Mouse (Mus musculus): ENCODE measurements around the gene Scrn1. TPM values are rescaled to one million over a fixed set of nuclear protein-coding genes. Genes with fewer than 3 reads are reported as not detected.

Gene Scrn1
- total RNA-seq, 2 experiments from 2014 or later, result 148 TPM

DNA sequence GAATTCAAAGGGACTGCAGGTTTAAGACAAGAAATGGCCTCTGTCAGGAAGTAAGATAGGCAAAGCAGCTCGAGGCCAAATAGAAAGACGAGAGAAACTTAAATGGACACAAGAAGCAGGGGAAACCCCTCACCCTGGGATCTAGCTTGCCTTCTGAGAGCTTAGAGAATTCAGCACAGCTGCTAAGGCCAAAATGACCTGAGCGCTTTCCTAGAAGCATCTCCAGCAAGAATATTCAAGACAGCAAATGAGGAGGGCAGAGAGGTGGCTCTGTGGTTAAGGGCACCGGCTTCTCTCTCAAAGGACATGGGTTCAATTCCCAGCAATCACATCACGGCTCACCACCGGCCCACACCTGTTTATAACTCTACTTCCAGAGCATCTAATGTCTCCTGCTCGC lies 29.2 kb downstream of the Scrn1 start:
- DNase-seq (ENCODE audit: low spot score in 2 of 2), result no peak

- no peak for DNase-seq (ENCODE audit: low spot score in 2 of 2)
These were observed 30.8 kb downstream of the Scrn1 start for GRCm38 (mm10) chr6:54535485-54535884.

DNA sequence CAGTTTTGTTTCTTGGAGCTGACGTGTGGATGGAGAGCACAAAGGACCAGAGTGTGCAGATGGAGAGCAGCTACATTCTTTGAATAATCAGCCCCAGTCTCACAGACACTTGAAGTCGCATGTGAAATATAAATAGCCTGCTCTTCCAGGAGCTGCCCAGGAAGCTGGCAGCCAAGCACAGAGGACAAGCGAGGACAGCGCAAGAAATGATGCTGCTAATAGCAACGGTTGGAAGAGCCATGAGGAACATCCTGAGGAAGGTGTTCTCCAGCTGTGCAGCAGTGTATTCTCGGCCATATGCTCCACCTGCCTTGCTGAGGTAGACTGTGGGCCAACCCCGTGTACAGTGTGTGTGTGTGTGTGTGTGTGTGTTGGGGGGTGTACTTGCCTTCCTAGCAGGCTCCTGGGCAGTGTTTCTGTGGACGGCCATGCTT lies 35.2 kb downstream of the Scrn1 start:
- peak; percentile 38 to 51 for DNase-seq (ENCODE audit: low spot score in 2 of 2)

DNA sequence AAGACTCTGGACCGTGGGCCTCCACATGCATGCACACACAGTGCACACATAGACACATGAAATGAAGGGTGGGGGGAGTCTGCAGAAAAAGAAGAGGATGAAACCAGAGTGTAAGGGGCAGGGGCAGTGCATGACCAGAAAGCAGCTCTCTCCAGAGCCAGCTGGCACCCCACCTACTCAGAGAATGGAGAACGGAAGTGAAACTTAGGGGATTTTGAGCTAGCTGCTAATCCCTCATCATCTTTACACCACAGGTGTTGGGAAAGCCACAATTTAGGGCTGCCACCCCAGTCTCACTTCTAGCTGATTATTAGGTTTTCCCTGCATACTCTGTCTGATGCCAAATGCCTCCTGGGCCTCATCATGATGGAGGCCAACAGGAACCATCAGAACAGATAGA lies 36.1 kb downstream of the Scrn1 start:
- DNase-seq (ENCODE audit: low spot score in 2 of 2), result no peak

- DNase-seq (ENCODE audit: low spot score in 2 of 2), result no peak
These were observed 37.6 kb downstream of the Scrn1 start for GRCm38 (mm10) chr6:54528666-54529065.

- DNase-seq (ENCODE audit: low spot score in 2 of 2), result peak in 1 of 2 experiments; percentile 44
These were observed 47.5 kb downstream of the Scrn1 start for GRCm38 (mm10) chr6:54518758-54519157.

- no peak for DNase-seq (ENCODE audit: low spot score in 2 of 2)
These were observed 49.7 kb downstream of the Scrn1 start for GRCm38 (mm10) chr6:54516512-54517134.

- DNase-seq (ENCODE audit: low spot score in 2 of 2), result no peak
These were observed 54.0 kb downstream of the Scrn1 start for GRCm38 (mm10) chr6:54512256-54512655.

- no peak for DNase-seq (ENCODE audit: low spot score in 2 of 2)
These were observed 57.0 kb downstream of the Scrn1 start for GRCm38 (mm10) chr6:54509264-54509663.

DNA sequence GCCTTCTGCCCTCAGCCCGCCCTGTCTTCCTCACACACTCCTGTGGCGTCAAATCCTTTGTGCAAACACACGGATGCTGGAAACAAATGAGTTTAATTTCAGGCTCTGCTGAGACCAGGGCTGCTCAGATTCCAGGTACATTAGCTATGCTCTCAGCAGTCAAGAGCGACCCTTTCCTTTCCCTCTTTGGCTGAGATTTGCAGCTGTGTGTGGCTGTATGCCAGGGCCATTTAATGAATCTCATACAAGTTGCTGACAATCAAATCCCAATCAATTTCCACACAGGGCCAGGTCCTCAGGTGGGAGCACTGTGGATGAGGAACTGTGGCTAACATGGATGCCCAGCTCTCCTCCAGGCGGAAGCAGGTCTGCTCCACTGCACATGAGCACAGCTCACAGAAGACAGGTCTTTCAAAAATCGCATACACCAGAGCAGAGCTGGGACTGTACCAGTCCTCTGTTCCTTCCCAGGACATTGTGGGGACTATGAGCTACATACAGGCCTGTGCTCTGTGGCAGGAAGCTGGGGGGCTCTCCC lies 58.0 kb downstream of the Scrn1 start:
- no peak for DNase-seq (ENCODE audit: low spot score in 2 of 2)

GRCm38 (mm10) chr6:54507808-54508207 lies 58.5 kb downstream of the Scrn1 start:
- DNase-seq (ENCODE audit: low spot score in 2 of 2), result no peak

DNA sequence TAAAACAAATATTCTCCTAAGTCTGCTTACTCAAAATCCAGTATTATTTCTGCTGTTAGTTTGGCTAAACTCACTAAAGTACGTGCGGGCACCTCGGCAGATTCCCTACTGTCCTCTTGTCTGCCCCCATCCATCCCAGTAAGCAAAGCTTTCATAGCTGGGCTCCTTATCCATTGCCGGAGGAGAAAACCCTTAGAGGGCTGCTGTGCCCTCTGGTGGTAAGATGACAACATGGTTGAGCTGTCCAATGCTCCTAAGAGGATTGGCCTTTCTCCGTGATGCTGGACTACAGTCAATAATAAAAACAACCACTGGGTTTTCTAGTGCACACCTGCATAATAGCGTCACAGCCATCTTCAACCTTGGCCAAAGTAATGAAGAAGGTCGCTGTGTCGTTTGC lies 59.3 kb downstream of the Scrn1 start:
- DNase-seq (ENCODE audit: low spot score in 2 of 2), result peak; percentile 56 to 63

- DNase-seq (ENCODE audit: low spot score in 2 of 2), result no peak
These were observed 60.0 kb downstream of the Scrn1 start for GRCm38 (mm10) chr6:54506318-54506717.

DNA sequence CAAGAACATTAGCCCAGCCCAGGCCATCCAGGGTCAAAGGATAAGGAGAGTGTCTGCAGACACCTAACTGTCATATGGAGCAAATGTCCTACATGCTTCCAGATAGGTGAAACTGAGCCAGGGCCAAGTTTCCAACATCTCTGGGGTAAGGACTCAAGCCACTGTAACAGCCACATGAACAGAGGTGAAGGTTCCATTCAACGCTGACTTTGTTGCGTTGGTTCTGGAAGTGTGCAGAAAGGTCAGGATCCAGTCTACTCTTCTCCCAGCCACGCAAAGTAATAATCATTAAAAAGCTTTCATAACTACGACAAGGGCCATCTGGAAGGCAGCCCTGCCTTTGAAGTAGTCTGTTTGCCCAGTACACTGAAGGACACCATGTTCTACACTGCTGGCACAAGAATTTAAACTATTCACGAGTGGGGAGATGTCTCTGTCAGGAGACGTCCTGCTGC lies 63.6 kb downstream of the Scrn1 start:
- DNase-seq (ENCODE audit: low spot score in 2 of 2), result no peak

DNA sequence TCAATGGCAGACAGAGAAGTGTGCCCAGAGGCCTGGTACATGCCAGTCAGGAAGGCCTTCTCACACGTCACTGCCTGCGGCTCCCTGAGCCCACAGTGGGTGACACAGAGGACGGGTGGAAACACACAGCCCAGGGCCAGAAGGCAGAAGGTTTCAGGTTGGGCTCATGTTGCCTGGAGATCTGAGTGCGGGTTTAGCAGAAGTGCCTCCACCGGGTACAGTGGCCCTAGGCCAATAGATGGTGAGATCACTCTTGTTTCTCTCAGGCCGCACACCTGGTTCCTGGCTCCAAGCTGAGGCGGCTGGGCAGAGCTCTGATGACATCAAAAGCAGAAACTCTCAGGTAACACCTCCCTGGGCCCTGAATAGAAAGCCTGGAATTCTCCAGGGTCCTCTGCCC lies 70.1 kb downstream of the Scrn1 start:
- DNase-seq (ENCODE audit: low spot score in 2 of 2), result no peak

DNA sequence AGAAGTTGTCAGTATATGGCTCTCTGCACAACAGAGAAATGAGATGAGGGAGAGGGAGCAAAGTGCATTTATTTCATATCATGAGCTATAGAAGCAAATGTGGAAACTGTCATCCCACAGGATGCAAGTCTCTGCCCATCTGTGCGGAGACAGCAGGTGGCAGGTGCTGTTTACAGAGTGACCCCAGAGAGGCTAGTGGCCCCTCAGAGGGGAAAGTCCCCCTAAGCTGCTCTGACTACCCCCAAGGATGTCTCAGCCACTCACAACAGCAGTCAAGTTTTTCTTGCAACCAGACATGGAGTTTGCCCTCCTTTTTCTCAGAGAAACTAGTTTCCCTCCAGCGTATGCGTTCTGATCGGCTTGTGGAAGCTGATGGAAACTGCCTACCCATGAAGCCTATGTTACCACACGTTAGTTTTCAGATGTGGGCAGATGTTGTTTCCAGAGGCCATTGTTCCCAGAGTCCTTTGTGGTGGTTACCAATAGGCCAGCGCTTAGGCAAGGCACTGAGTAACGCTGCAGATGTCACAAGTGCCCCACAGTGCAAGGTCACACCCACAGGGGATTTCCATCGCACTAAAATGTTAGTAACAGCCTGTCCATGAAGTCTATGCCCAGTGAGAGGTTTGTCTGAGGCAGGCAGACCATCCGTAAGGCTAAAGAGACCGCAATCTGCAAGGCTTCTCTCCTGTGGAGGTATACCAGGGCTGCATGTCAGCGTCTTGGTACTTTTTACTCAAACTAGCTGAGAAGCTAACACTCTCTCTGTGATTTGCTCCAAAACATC lies 71.5 kb downstream of the Scrn1 start:
- no peak for DNase-seq (ENCODE audit: low spot score in 2 of 2)

DNA sequence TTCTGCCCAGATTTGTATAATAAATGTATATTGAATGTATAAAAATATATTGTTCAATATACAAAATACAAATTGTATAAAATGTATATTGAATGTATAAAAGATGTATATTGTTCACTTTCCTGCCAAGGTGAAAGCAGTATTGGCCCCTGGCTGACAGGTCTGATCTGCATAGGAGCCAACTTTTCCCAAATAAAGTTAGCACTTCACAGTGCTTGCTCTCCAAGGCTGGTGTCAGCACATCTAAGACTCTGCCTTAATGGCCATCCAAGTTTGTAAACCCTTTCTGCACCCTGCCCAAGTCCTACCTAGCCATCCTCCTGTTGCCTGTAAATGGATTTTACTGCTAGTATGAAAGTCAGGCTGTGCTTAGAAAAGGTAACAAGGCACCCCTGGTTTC lies 72.2 kb downstream of the Scrn1 start:
- DNase-seq (ENCODE audit: low spot score in 2 of 2), result no peak

DNA sequence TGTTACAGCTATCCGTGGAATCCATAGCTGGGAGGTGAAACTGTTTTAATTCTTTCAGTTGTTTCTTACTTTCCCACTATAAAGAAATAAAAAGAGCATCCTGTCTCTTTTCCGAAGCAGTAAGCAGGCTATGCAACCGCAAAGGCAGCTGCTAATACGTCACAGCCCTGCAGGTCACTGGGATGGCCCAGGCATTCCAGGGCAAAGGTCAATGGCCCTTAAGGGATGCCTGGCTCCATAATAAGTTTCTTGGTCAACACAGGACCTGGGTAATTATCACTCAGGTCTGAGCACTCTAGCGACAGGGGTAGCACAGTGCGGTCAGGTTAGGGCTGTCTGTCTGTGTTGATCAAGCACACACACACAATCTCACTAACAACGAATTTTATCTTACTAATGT lies 75.2 kb downstream of the Scrn1 start:
- no peak for DNase-seq (ENCODE audit: low spot score in 2 of 2)

- no peak for DNase-seq (ENCODE audit: low spot score in 2 of 2)
These were observed 80.2 kb downstream of the Scrn1 start for GRCm38 (mm10) chr6:54485973-54486569.

DNA sequence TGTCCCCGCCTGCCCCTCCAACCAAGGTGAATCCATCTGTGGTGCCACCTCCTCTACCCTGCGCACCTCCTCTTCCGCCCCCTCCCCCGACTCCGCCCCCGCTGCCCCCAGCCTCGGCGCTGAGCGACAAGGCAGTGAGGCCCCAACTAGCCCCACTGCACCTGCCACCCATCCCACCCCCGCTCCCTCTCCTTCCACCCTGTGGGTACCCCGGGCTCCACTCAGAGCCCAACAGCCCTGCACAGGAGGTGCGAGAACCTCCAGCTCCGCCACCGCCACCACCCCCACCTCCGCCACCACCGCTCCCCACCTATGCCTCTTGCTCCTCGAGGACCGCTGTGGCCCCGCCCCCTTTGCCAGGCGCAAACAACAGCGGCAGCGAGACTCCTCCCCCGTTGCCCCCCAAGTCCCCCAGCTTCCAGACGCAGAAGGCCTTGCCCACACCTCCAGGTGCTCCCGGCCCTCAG lies 80.8 kb downstream of the Scrn1 start:
- DNase-seq (ENCODE audit: low spot score in 2 of 2), result no peak

DNA sequence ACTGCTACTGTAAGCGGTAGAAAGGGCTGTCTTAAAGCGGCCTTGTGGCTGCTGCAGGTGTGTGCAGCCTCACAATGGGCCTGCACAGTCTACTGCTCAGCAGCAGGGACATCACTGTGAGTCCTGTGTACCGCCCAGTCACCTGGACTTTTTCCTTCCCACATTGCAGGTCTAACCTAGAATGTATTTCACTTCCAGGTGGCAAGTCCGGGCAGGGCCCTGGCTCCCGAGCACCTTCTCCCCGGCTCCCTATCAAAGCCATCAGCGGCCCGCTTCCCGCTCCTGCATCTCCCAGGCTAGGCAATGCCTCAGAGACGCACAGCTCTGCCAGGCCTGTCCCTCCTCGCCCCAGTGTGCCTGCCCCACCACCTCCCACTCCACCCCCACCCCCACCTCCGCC lies 81.3 kb downstream of the Scrn1 start:
- DNase-seq (ENCODE audit: low spot score in 2 of 2), result no peak
